Mouse (Mus musculus) myocyte (in vitro differentiated cells): ENCODE measurements at regions not wholly inside any gene's neighbourhood (a gene's known extent, or its start where the extent isn't known, plus 50 kb on each side); places are given as distances from the start of the nearest gene placed in this dataset.

ENCODE experiments used
- POLR2A ChIP-seq: IDR thresholded peaks from one replicate; pipeline ENCODE4 v1.6.1; 2011; ENCODE audit warnings: low read depth, mild to moderate bottlenecking, control low read depth, moderate library complexity; ENCODE audit not compliant: insufficient read length
- TCF12 ChIP-seq: IDR thresholded peaks from one replicate; pipeline ENCODE4 v1.6.1; 2011; ENCODE audit warnings: mild to moderate bottlenecking, control low read depth; ENCODE audit not compliant: poor library complexity, insufficient read depth, severe bottlenecking

DNA sequence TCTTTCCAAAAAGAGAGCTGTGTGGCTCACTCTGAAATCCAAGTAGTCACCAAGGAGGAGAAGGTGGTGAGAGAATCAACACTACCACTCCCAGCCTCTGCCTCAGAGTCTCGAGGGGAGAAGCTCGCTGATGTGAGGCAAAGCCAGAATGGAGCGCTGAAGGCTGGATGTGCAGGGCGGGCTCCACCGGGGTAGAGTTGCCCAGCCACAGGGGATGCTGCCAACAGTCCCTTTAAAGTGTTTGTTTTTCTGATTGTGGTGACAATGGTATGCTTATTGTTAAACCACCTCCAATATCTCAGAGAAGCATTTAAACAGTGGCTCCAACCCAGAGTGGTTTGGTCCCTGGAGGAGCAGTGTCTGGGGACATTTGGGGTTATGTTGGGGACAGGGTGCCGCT is 110.7 kb upstream of the Ptpn1 start:
- no peak for TF ChIP-seq POLR2A
- TF ChIP-seq TCF12 = no peak
